Comparison of ENCODE assay signal across 8 mouse cellular contexts in genomic region chr10:80999362-81000196, GRCm38 (mm10). TPM values are rescaled to one million over a fixed set of nuclear protein-coding genes. Genes with fewer than 3 reads are reported as not detected.
DNase-seq lines count a peak whose midpoint lies in the region; ATAC-seq and TF ChIP-seq lines count a peak whose summit lies in the region.

No protein-coding gene starts in this region.

- DNase-seq in A20 (ENCODE audit: low read depth, low spot score), result peak; percentile 93
- peak; percentile 63 to 79 for DNase-seq in adrenal gland, postnatal 4 days (ENCODE audit: low spot score in 2 of 2)
- peak; percentile 72 for DNase-seq in embryonic facial prominence, embryonic 14.5 days (ENCODE audit: low spot score)
- peak; percentile 69 to 81 for DNase-seq in heart, adult 9 months (ENCODE audit: low spot score in 2 of 2)
- DNase-seq in limb, embryonic 14.5 days (ENCODE audit: low spot score), result peak; percentile 74
- DNase-seq in midbrain, postnatal 0 days (ENCODE audit: low spot score), result peak; percentile 90
- peak; percentile 75 to 85 for DNase-seq in spleen, postnatal 10 days (ENCODE audit: low spot score in 2 of 2)

- TF ChIP-seq CTCF in midbrain, postnatal 0 days (IDR thresholded peaks at IDR 0.05), result peak; percentile 94

- no peak overlapping the region for H3K9ac ChIP-seq in embryonic facial prominence, embryonic 14.5 days (ENCODE audit: low read depth, low read length)
- H3K9ac ChIP-seq in kidney, embryonic 14.5 days (ENCODE audit: low read depth, low read length), result no peak overlapping the region
- H3K9ac ChIP-seq in limb, embryonic 14.5 days (ENCODE audit: low read depth, low read length, severe bottlenecking), result no peak overlapping the region
- peak overlapping the region; percentile 24; the same call in 1 of the 2 replicates for H3K9ac ChIP-seq in midbrain, postnatal 0 days (replicated peaks; ENCODE audit: low read length, poor library complexity, severe bottlenecking)

- WGBS in embryonic facial prominence, embryonic 14.5 days, result 32% methylated on average over 28 of the region's 37 CpGs
- WGBS in kidney, embryonic 14.5 days, result 28% methylated on average over 37 of the region's 37 CpGs
- WGBS in limb, embryonic 14.5 days, result 31% methylated on average over 37 of the region's 37 CpGs
- WGBS in midbrain, postnatal 0 days, result 33% methylated on average over 37 of the region's 37 CpGs

- no peak for TF ChIP-seq POLR2A in limb, embryonic 14.5 days (IDR thresholded peaks at IDR 0.05; ENCODE audit: borderline replicate concordance, extremely low read depth, insufficient read depth, insufficient read length)

- ATAC-seq in embryonic facial prominence, embryonic 14.5 days (ENCODE audit: low read depth), result peak; percentile 73
- peak; percentile 69 for ATAC-seq in kidney, embryonic 14.5 days (ENCODE audit: low FRiP score, low TSS enrichment)
- peak; percentile 84 for ATAC-seq in limb, embryonic 14.5 days (ENCODE audit: low FRiP score, low read depth)
- peak; percentile 80 for ATAC-seq in midbrain, postnatal 0 days (ENCODE audit: low FRiP score)

- H3K27me3 ChIP-seq in embryonic facial prominence, embryonic 14.5 days (replicated peaks; ENCODE audit: control insufficient read depth, insufficient read depth, low read length), result peaks cover 13% of the 10 kb centered on the region
- peaks cover 12% of the 10 kb centered on the region; the same call in 1 of the 2 replicates for H3K27me3 ChIP-seq in kidney, embryonic 14.5 days (ENCODE audit: control insufficient read depth, insufficient read depth, low read length)
- H3K27me3 ChIP-seq in limb, embryonic 14.5 days (ENCODE audit: control insufficient read depth, insufficient read depth, low read length), result no peaks in the 10 kb centered on the region; the same call in 1 of the 2 replicates
- H3K27me3 ChIP-seq in midbrain, postnatal 0 days (ENCODE audit: insufficient read depth, low read length), result no peaks in the 10 kb centered on the region

- H3K4me3 ChIP-seq in embryonic facial prominence, embryonic 14.5 days (ENCODE audit: low read depth, low read length), result 0 out of 2 replicates have a peak overlapping the region, but pooled peaks have one; percentile 10
- no peak overlapping the region for H3K4me3 ChIP-seq in kidney, embryonic 14.5 days (ENCODE audit: low read length)
- H3K4me3 ChIP-seq in limb, embryonic 14.5 days (replicated peaks; ENCODE audit: low read length), result no peak overlapping the region
- no peak overlapping the region; the same call in 1 of the 2 replicates for H3K4me3 ChIP-seq in midbrain, postnatal 0 days (ENCODE audit: low read depth, low read length)

- H3K36me3 ChIP-seq in embryonic facial prominence, embryonic 14.5 days (ENCODE audit: control insufficient read depth, insufficient read depth, low read length), result no peaks in the 10 kb centered on the region
- no peaks in the 10 kb centered on the region for H3K36me3 ChIP-seq in kidney, embryonic 14.5 days (ENCODE audit: control insufficient read depth, insufficient read depth, low read length)
- H3K36me3 ChIP-seq in limb, embryonic 14.5 days (ENCODE audit: control insufficient read depth, insufficient read depth, low read length), result no peaks in the 10 kb centered on the region
- H3K36me3 ChIP-seq in midbrain, postnatal 0 days (ENCODE audit: insufficient read depth, low read length), result no peaks in the 10 kb centered on the region

- no peak overlapping the region for H3K27ac ChIP-seq in embryonic facial prominence, embryonic 14.5 days (replicated peaks; ENCODE audit: low read depth, low read length)
- no peak overlapping the region for H3K27ac ChIP-seq in kidney, embryonic 14.5 days (ENCODE audit: low read depth, low read length)
- no peak overlapping the region for H3K27ac ChIP-seq in limb, embryonic 14.5 days (replicated peaks; ENCODE audit: low read depth, low read length)
- H3K27ac ChIP-seq in midbrain, postnatal 0 days (ENCODE audit: low read depth, low read length), result no peak overlapping the region

- peak overlapping the region; percentile 41 for H3K4me2 ChIP-seq in embryonic facial prominence, embryonic 14.5 days (ENCODE audit: low read depth, low read length)
- H3K4me2 ChIP-seq in kidney, embryonic 14.5 days (replicated peaks; ENCODE audit: low read depth, low read length), result no peak overlapping the region
- peak overlapping the region; percentile 34; the same call in 1 of the 2 replicates for H3K4me2 ChIP-seq in limb, embryonic 14.5 days (replicated peaks; ENCODE audit: low read depth, low read length, severe bottlenecking)
- peak overlapping the region; percentile 42 for H3K4me2 ChIP-seq in midbrain, postnatal 0 days (ENCODE audit: low read depth, low read length, poor library complexity, severe bottlenecking)

- H3K9me3 ChIP-seq in embryonic facial prominence, embryonic 14.5 days (ENCODE audit: control insufficient read depth, low read length), result no peaks in the 10 kb centered on the region
- no peaks in the 10 kb centered on the region for H3K9me3 ChIP-seq in kidney, embryonic 14.5 days (ENCODE audit: control insufficient read depth, low read length)
- no peaks in the 10 kb centered on the region for H3K9me3 ChIP-seq in limb, embryonic 14.5 days (ENCODE audit: control insufficient read depth, low read length)
- H3K9me3 ChIP-seq in midbrain, postnatal 0 days (ENCODE audit: low read length), result no peaks in the 10 kb centered on the region

- H3K4me1 ChIP-seq in embryonic facial prominence, embryonic 14.5 days (ENCODE audit: control insufficient read depth, insufficient read depth, low read length), result peaks cover 6% of the 10 kb centered on the region
- H3K4me1 ChIP-seq in kidney, embryonic 14.5 days (ENCODE audit: control insufficient read depth, insufficient read depth, low read length), result peaks cover 6% of the 10 kb centered on the region; the same call in 1 of the 2 replicates
- peaks cover 3% of the 10 kb centered on the region; the same call in 1 of the 2 replicates for H3K4me1 ChIP-seq in limb, embryonic 14.5 days (ENCODE audit: control insufficient read depth, insufficient read depth, low read length)
- H3K4me1 ChIP-seq in midbrain, postnatal 0 days (ENCODE audit: insufficient read depth, low read length), result peaks cover 21% of the 10 kb centered on the region

RNA-seq across cellular contexts. Expression of gene Gng7, which starts 15.2 kb away (rescaled TPM):
- 1 to 10 TPM; 5.4 to 6.7 TPM for total RNA-seq in adrenal gland, postnatal 4 days (2021)
- 5.9 and 8.7 TPM in 2 replicates for polyA plus RNA-seq in embryonic facial prominence, embryonic 14.5 days (2014; fragmentation: Nextera tagmentation; extraction: Ambion mirVana)
- 2.2 and 4.8 TPM in 2 replicates for polyA plus RNA-seq in kidney, embryonic 14.5 days (2014; fragmentation: Nextera tagmentation; extraction: Ambion mirVana)
- 7.6 and 7.9 TPM in 2 replicates for polyA plus RNA-seq in limb, embryonic 14.5 days (2012; rRNA removed)
- 6.5 and 7.2 TPM in 2 replicates for polyA plus RNA-seq in limb, embryonic 14.5 days (2014; fragmentation: Nextera tagmentation; extraction: Ambion mirVana)
- 27.6 and 40.7 TPM in 2 replicates for total RNA-seq in midbrain, postnatal 0 days (2014; rRNA removed)
- polyA plus RNA-seq in midbrain, postnatal 0 days (2015; fragmentation: Nextera tagmentation; extraction: Ambion mirVana), result 29.5 and 29.9 TPM in 2 replicates

RNA-seq across cellular contexts. Expression of gene Diras1, which starts 25.9 kb away (rescaled TPM):
- 1 to 10 TPM; 2.9 to 3.5 TPM for total RNA-seq in adrenal gland, postnatal 4 days (2021)
- polyA plus RNA-seq in embryonic facial prominence, embryonic 14.5 days (2014; fragmentation: Nextera tagmentation; extraction: Ambion mirVana), result 0.95 and 1.1 TPM in 2 replicates
- polyA plus RNA-seq in kidney, embryonic 14.5 days (2014; fragmentation: Nextera tagmentation; extraction: Ambion mirVana), result 0.37 TPM in 1 of 2 replicates, not detected in the other
- 0.13 and 0.20 TPM in 2 replicates for polyA plus RNA-seq in limb, embryonic 14.5 days (2012; rRNA removed)
- not detected in 2 replicates for polyA plus RNA-seq in limb, embryonic 14.5 days (2014; fragmentation: Nextera tagmentation; extraction: Ambion mirVana)
- 104 and 119 TPM in 2 replicates for total RNA-seq in midbrain, postnatal 0 days (2014; rRNA removed)
- polyA plus RNA-seq in midbrain, postnatal 0 days (2015; fragmentation: Nextera tagmentation; extraction: Ambion mirVana), result 95.2 and 98.3 TPM in 2 replicates

RNA-seq across cellular contexts. Expression of gene Slc39a3, which starts 37.6 kb away (rescaled TPM):
- total RNA-seq in adrenal gland, postnatal 4 days (2021), result 10 to 100 TPM; 32.9 to 36.3 TPM
- polyA plus RNA-seq in embryonic facial prominence, embryonic 14.5 days (2014; fragmentation: Nextera tagmentation; extraction: Ambion mirVana), result 11.9 and 15.4 TPM in 2 replicates
- 6.4 and 9.1 TPM in 2 replicates for polyA plus RNA-seq in kidney, embryonic 14.5 days (2014; fragmentation: Nextera tagmentation; extraction: Ambion mirVana)
- polyA plus RNA-seq in limb, embryonic 14.5 days (2012; rRNA removed), result 25.9 and 33.0 TPM in 2 replicates
- 12.8 and 14.8 TPM in 2 replicates for polyA plus RNA-seq in limb, embryonic 14.5 days (2014; fragmentation: Nextera tagmentation; extraction: Ambion mirVana)
- 115 and 122 TPM in 2 replicates for total RNA-seq in midbrain, postnatal 0 days (2014; rRNA removed)
- polyA plus RNA-seq in midbrain, postnatal 0 days (2015; fragmentation: Nextera tagmentation; extraction: Ambion mirVana), result 50.2 and 54.7 TPM in 2 replicates

Comparison
In these comparisons a context has a peak if more than half of its experiments do, and no peak if none do; other contexts are left out.
1. RNA of gene Diras1, which starts 25.9 kb away (polyA plus RNA-seq): 95.2 to 98.3 TPM in midbrain, postnatal 0 days; 0.95 to 1.1 TPM in embryonic facial prominence, embryonic 14.5 days, 0.37 TPM in kidney, embryonic 14.5 days and 0.13 to 0.20 TPM in limb, embryonic 14.5 days; every median in the first group is over 10 times any median in the second.
2. Peak in every context shown above with its lines, with median percentiles within 50 percentile points of each other: DNase-seq and ATAC-seq.